Mouse (Mus musculus): ENCODE measurements around the gene Tmed6.

DNA sequence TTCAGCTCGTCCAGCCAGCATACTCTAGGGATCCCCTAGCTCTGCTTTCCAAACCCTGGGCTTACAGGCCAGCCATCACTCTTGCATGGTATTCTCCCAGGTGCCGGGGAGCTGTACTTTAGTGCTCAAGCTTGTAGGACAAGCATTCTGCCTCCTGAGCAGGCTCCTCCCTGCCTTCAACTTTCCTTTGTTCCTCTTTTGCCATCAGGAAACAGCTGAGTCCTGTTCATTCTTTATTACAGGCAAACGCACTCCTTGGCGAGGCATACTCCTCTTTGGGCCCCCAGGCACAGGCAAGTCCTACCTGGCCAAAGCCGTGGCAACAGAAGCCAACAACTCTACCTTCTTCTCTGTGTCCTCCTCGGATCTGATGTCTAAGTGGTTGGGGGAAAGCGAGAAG is 24.8 kb downstream of the Tmed6 start:
- no peak for TF ChIP-seq CTCF (IDR thresholded peaks at IDR 0.05; ENCODE audit: low read depth, low read length)
- no peak for TF ChIP-seq POLR2A (IDR thresholded peaks at IDR 0.05; ENCODE audit: borderline replicate concordance, low read depth, low read length)
